Mouse (Mus musculus): Measurements from ENCODE around the gene Etfbkmt. TPM values are rescaled to one million over a fixed set of nuclear protein-coding genes. Genes with fewer than 3 reads are reported as not detected.
A peak's percentile ranks its signal among the peaks of the same experiment; 100 is the strongest.

The Etfbkmt gene
- polyA plus RNA-seq, 2 experiments, result 10.4 to 15.0 TPM

DNA sequence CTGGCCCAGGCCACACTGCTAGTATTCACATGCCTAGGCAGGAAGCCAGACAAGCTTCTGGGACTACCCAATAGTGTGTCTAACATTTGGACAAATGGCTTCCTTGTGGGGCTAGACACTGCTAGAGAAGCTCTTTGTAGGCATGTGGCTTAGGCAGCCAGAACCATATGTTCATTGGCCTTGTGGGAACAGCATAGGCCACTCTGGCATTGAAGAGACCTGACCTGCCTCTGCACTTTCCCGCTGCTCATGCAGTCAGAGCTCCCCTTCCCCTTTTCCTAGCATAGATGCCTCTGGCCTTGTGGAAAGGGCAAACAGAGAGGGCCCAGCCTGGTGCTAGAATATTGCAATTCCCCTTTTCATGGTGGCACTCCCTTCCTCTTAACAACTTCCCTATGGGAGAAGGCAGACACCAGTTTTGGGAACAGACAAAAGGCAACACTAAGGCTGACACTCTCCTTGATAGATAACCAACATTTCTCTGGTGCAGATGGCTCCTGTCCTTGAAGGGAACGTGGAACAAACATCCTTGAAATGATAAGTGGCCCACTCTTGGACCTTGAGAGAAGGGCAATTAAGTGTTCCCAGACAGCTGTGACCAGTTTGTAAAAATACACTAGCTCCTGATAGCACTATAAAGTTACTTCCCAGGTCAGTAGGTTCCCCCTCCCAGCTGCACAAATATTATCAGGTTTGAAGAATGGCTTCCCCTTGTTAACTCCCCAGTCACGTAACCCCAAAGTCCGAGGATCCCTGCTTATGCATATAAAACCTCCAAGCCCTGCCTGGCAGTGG, 34.4 kb downstream of the Etfbkmt start:
- no peaks in the 10 kb centered on the region for H3K4me1 ChIP-seq (ENCODE audit: control insufficient read depth, insufficient read depth, low read length)
- ATAC-seq (ENCODE audit: low FRiP score, low read depth), result no peak
- H3K9ac ChIP-seq (ENCODE audit: low read depth, low read length, severe bottlenecking), result no peak overlapping the region
- 67% methylated on average over 4 of the region's 4 CpGs for WGBS
- no peaks in the 10 kb centered on the region for H3K27me3 ChIP-seq (ENCODE audit: control insufficient read depth, insufficient read depth, low read length)
- H3K27ac ChIP-seq (replicated peaks; ENCODE audit: low read depth, low read length), result no peak overlapping the region
- peaks cover 40% of the 10 kb centered on the region for H3K36me3 ChIP-seq (ENCODE audit: control insufficient read depth, insufficient read depth, low read length)
- no peak for TF ChIP-seq POLR2A (IDR thresholded peaks at IDR 0.05; ENCODE audit: borderline replicate concordance, extremely low read depth, insufficient read depth, insufficient read length)
- no peak overlapping the region for H3K4me3 ChIP-seq (replicated peaks; ENCODE audit: low read length)
- no peak for DNase-seq (ENCODE audit: low spot score)
- peaks cover 8% of the 10 kb centered on the region; the same call in 1 of the 2 replicates for H3K9me3 ChIP-seq (ENCODE audit: control insufficient read depth, low read length)
- H3K4me2 ChIP-seq (replicated peaks; ENCODE audit: low read depth, low read length, severe bottlenecking), result no peak overlapping the region

DNA sequence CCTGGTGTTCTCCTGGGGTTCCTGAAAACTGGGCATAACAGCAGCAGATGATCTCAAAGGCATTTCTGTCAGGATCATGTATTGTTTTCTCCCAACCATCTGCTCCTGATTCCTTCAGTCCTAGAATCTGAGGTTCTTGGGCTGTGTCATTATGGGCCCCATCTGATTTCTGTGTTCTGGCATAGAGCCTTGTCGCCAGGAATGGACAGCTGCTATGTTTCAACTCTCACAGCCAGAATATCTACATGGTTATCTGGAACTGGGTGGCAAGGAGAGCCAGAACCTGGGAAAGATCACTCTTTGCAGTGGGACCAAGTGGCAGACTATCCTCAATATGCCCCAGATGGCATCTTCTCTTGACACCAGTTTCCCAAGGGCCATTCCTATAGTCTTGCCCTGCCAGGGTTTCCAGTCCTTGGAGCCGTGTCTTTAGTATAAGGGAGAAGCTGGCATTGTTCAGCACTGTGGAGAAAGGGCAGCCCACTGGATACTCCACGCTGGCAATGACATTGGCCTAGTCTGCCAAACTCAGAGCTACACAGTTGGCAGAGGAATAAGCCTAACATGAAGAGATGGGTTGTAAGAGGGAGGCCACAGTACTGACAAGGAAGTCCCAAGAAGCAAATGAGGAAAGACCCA, 35.4 kb downstream of the Etfbkmt start:
- H3K9me3 ChIP-seq (ENCODE audit: control insufficient read depth, low read length), result peaks cover 9% of the 10 kb centered on the region; the same call in 1 of the 2 replicates
- TF ChIP-seq POLR2A (IDR thresholded peaks at IDR 0.05; ENCODE audit: borderline replicate concordance, extremely low read depth, insufficient read depth, insufficient read length), result no peak
- no peak overlapping the region for H3K27ac ChIP-seq (replicated peaks; ENCODE audit: low read depth, low read length)
- no peak overlapping the region for H3K4me3 ChIP-seq (replicated peaks; ENCODE audit: low read length)
- H3K36me3 ChIP-seq (ENCODE audit: control insufficient read depth, insufficient read depth, low read length), result peaks cover 42% of the 10 kb centered on the region
- DNase-seq (ENCODE audit: low spot score), result no peak
- WGBS, result 96% methylated on average over 3 of the region's 3 CpGs
- H3K4me1 ChIP-seq (ENCODE audit: control insufficient read depth, insufficient read depth, low read length), result no peaks in the 10 kb centered on the region
- no peaks in the 10 kb centered on the region for H3K27me3 ChIP-seq (ENCODE audit: control insufficient read depth, insufficient read depth, low read length)
- ATAC-seq (ENCODE audit: low FRiP score, low read depth), result no peak
- H3K9ac ChIP-seq (ENCODE audit: low read depth, low read length, severe bottlenecking), result no peak overlapping the region
- no peak overlapping the region for H3K4me2 ChIP-seq (replicated peaks; ENCODE audit: low read depth, low read length, severe bottlenecking)

DNA sequence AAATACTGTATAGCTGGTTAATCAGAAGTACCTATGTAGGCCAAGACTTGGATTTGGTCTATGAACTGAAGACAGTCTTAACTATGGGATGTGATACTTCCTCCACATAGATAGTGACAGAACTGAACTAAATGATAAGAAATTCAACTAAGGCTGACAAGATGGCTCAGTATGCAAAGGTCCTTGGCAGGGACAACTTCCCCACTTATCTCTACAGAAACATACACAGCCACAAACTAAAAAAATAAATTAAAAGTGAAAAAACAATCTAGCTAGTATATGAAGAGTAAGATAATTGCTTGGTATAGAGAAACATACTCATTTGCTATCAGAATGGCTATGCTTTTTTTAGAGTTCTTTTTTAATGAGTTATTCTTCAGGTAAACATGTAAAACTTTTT, 39.4 kb downstream of the Etfbkmt start:
- ATAC-seq (ENCODE audit: low FRiP score, low read depth) (no peak), DNase-seq (ENCODE audit: low spot score) (no peak)
- Histone ChIP-seq H3K27me3 (ENCODE audit: control insufficient read depth, insufficient read depth, low read length) (no peaks in the 10 kb centered on the region), H3K36me3 (ENCODE audit: control insufficient read depth, insufficient read depth, low read length) (peaks cover 66% of the 10 kb centered on the region), H3K4me3 (replicated peaks; ENCODE audit: low read length) (no peak overlapping the region), H3K9ac (ENCODE audit: low read depth, low read length, severe bottlenecking) (no peak overlapping the region), H3K27ac (replicated peaks; ENCODE audit: low read depth, low read length) (no peak overlapping the region), H3K4me2 (replicated peaks; ENCODE audit: low read depth, low read length, severe bottlenecking) (no peak overlapping the region), H3K9me3 (ENCODE audit: control insufficient read depth, low read length) (peaks cover 9% of the 10 kb centered on the region; the same call in 1 of the 2 replicates), H3K4me1 (ENCODE audit: control insufficient read depth, insufficient read depth, low read length) (no peaks in the 10 kb centered on the region)
- TF ChIP-seq POLR2A (IDR thresholded peaks at IDR 0.05; ENCODE audit: borderline replicate concordance, extremely low read depth, insufficient read depth, insufficient read length), result no peak

DNA sequence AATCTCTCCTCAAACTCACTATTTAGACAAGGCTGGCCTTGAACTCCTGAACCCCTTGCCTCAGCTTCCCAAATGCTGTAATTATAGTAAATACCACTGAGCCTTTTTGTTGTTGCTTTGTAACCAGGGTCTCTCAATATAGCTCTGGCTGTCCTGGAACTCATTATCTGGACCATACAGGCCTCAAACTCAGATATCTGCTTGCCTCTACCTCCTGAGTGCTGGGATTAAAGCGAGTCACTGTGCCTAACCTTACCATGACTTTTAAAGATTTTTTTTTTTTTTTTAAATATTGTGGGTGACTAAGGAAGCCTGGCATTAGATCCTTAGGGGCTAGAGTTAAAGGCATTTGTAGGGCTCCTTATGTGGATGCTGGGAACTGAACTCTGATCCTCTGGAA, 44.4 kb downstream of the Etfbkmt start:
- WGBS, result 97% methylated on average over 1 of the region's 1 CpGs
- DNase-seq (ENCODE audit: low spot score) (no peak), ATAC-seq (ENCODE audit: low FRiP score, low read depth) (no peak)
- Histone ChIP-seq H3K27me3 (ENCODE audit: control insufficient read depth, insufficient read depth, low read length) (no peaks in the 10 kb centered on the region), H3K4me3 (replicated peaks; ENCODE audit: low read length) (no peak overlapping the region), H3K4me1 (ENCODE audit: control insufficient read depth, insufficient read depth, low read length) (peaks cover 12% of the 10 kb centered on the region), H3K36me3 (ENCODE audit: control insufficient read depth, insufficient read depth, low read length) (peaks cover 43% of the 10 kb centered on the region), H3K9me3 (ENCODE audit: control insufficient read depth, low read length) (peaks cover under 1% of the 10 kb centered on the region; the same call in 1 of the 2 replicates), H3K4me2 (replicated peaks; ENCODE audit: low read depth, low read length, severe bottlenecking) (no peak overlapping the region), H3K9ac (ENCODE audit: low read depth, low read length, severe bottlenecking) (no peak overlapping the region), H3K27ac (replicated peaks; ENCODE audit: low read depth, low read length) (no peak overlapping the region)
- TF ChIP-seq POLR2A (IDR thresholded peaks at IDR 0.05; ENCODE audit: borderline replicate concordance, extremely low read depth, insufficient read depth, insufficient read length), result no peak

DNA sequence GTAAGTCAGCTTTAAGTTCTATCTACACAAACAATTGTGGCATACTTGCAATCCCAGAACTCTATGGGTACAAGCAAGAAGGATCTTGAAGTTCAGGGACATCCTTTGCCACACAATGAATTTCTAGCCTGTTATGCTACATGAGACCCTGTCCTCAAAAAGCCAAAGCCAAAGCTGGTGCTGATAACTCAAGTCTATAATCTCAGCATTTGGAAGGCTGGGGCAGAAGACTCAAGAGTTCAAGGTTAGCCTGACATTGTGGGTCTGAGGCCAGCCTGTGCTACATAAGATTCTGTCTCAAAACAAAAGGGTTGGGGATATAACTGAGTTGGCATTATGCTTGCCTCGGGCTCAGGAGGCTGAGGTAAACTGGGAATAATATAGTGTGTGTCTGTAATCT, 47.7 kb downstream of the Etfbkmt start:
- WGBS, result 81% methylated on average over 1 of the region's 1 CpGs
- peak overlapping the region; percentile 68 for H3K4me2 ChIP-seq (replicated peaks; ENCODE audit: low read depth, low read length, severe bottlenecking)
- peaks cover 17% of the 10 kb centered on the region for H3K36me3 ChIP-seq (ENCODE audit: control insufficient read depth, insufficient read depth, low read length)
- no peak overlapping the region; the same call in 1 of the 2 replicates for H3K9ac ChIP-seq (ENCODE audit: low read depth, low read length, severe bottlenecking)
- no peaks in the 10 kb centered on the region for H3K9me3 ChIP-seq (ENCODE audit: control insufficient read depth, low read length)
- peaks cover 12% of the 10 kb centered on the region for H3K4me1 ChIP-seq (ENCODE audit: control insufficient read depth, insufficient read depth, low read length)
- ATAC-seq (ENCODE audit: low FRiP score, low read depth), result no peak
- peak overlapping the region; percentile 82 for H3K4me3 ChIP-seq (replicated peaks; ENCODE audit: low read length)
- no peak for DNase-seq (ENCODE audit: low spot score)
- no peaks in the 10 kb centered on the region for H3K27me3 ChIP-seq (ENCODE audit: control insufficient read depth, insufficient read depth, low read length)
- no peak for TF ChIP-seq POLR2A (IDR thresholded peaks at IDR 0.05; ENCODE audit: borderline replicate concordance, extremely low read depth, insufficient read depth, insufficient read length)
- no peak overlapping the region for H3K27ac ChIP-seq (replicated peaks; ENCODE audit: low read depth, low read length)
